Mouse (Mus musculus): ENCODE measurements around the gene Smtn. TPM values are rescaled to one million over a fixed set of nuclear protein-coding genes. Genes with fewer than 3 reads are reported as not detected.

The Smtn gene
- polyA plus RNA-seq, 1 experiment = 51.6 TPM

DNA sequence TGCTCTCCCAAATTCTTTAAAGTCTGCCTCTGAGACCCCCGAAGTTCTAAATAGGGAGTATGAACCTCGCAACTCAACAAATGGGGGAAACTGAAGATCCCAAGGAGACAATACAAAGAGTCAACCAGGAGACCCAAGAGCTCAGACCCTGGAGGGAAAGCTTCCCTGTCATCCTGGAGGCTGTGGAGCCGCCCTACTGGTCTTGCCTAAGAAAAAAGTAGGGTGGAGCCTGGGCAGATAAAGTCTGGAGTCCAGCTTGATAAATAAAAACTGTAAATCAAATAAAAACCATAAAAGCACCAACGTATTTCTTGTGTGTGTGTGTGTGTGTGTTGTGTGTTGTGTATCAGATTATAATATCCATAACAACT lies 601 bp downstream of the Smtn start:
- no peak overlapping the region for H3K4me3 ChIP-seq (replicated peaks; ENCODE audit: extremely low read depth, low read depth, low read length)
- no peak for DNase-seq
- H3K4me1 ChIP-seq (ENCODE audit: control insufficient read depth, insufficient read depth, low read length) = peaks cover 6% of the 10 kb centered on the region; the same call in 1 of the 2 replicates
- WGBS = 61% methylated on average over 4 of the region's 4 CpGs
- no peak for TF ChIP-seq CTCF (IDR thresholded peaks at IDR 0.05; ENCODE audit: insufficient read depth, low read length)
- no peak for TF ChIP-seq POLR2A (IDR thresholded peaks at IDR 0.05; ENCODE audit: borderline replicate concordance, extremely low read depth, low read depth, low read length)

GRCm38 (mm10) chr11:3539111-3539825 lies 1.1 kb downstream of the Smtn start:
- 3% methylated on average over 33 of the region's 33 CpGs for WGBS
- H3K4me3 ChIP-seq (replicated peaks; ENCODE audit: extremely low read depth, low read depth, low read length) = peak overlapping the region; percentile 81
- peak; percentile 87 for DNase-seq
- no peak for TF ChIP-seq CTCF (IDR thresholded peaks at IDR 0.05; ENCODE audit: insufficient read depth, low read length)
- peak; percentile 93 for TF ChIP-seq POLR2A (IDR thresholded peaks at IDR 0.05; ENCODE audit: borderline replicate concordance, extremely low read depth, low read depth, low read length)
- H3K4me1 ChIP-seq (ENCODE audit: control insufficient read depth, insufficient read depth, low read length) = peaks cover 6% of the 10 kb centered on the region; the same call in 1 of the 2 replicates

GRCm38 (mm10) chr11:3538341-3538740 lies 2.1 kb downstream of the Smtn start:
- peaks cover 6% of the 10 kb centered on the region; the same call in 1 of the 2 replicates for H3K4me1 ChIP-seq (ENCODE audit: control insufficient read depth, insufficient read depth, low read length)
- WGBS = 35% methylated on average over 4 of the region's 4 CpGs
- peak overlapping the region; percentile 81 for H3K4me3 ChIP-seq (replicated peaks; ENCODE audit: extremely low read depth, low read depth, low read length)
- TF ChIP-seq CTCF (IDR thresholded peaks at IDR 0.05; ENCODE audit: insufficient read depth, low read length) (no peak), POLR2A (IDR thresholded peaks at IDR 0.05; ENCODE audit: borderline replicate concordance, extremely low read depth, low read depth, low read length) (no peak)
- DNase-seq = no peak

- no peak for TF ChIP-seq POLR2A (IDR thresholded peaks at IDR 0.05; ENCODE audit: borderline replicate concordance, extremely low read depth, low read depth, low read length)
- no peak for TF ChIP-seq CTCF (IDR thresholded peaks at IDR 0.05; ENCODE audit: insufficient read depth, low read length)
- DNase-seq = no peak
- H3K4me1 ChIP-seq (ENCODE audit: control insufficient read depth, insufficient read depth, low read length) = peaks cover 6% of the 10 kb centered on the region; the same call in 1 of the 2 replicates
- H3K4me3 ChIP-seq (replicated peaks; ENCODE audit: extremely low read depth, low read depth, low read length) = peak overlapping the region; percentile 14
- WGBS = 63% methylated on average over 3 of the region's 3 CpGs
Measured at GRCm38 (mm10) chr11:3537711-3538110, 2.7 kb downstream of the Smtn start.

DNA sequence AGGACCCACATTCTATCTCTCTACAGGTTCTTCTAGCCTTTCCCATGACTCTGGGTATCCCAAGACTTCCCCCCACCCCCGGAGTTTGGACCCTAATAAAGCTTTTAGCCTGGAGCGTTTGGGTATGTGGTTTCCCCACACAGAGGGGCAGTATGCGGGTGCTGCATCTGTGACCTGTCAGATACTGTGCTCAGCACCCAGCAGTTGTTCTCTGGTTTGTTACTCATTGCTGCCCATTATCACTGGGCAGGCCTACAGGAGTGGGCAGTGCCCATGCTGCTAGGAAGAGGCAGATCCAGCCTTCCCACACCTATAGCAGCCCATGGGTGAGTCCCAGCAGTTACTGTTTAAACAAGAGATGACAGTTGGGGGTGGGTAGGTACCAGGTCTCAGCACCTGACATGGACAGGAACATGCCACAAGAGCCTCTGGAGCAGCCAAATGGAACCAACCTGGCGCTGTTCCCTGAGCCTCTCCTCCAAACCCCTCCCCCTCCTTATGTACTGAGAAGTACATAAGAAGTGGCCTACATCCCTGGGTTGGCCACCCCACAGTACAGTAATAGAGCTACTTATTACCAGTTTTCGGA lies 3.6 kb downstream of the Smtn start:
- TF ChIP-seq POLR2A (IDR thresholded peaks at IDR 0.05; ENCODE audit: borderline replicate concordance, extremely low read depth, low read depth, low read length) (no peak), CTCF (IDR thresholded peaks at IDR 0.05; ENCODE audit: insufficient read depth, low read length) (no peak)
- Histone ChIP-seq H3K4me1 (ENCODE audit: control insufficient read depth, insufficient read depth, low read length) (peaks cover 6% of the 10 kb centered on the region; the same call in 1 of the 2 replicates), H3K4me3 (replicated peaks; ENCODE audit: extremely low read depth, low read depth, low read length) (no peak overlapping the region)
- DNase-seq = no peak
- 73% methylated on average over 5 of the region's 5 CpGs for WGBS

GRCm38 (mm10) chr11:3536082-3536481 lies 4.3 kb downstream of the Smtn start:
- no peak for DNase-seq
- Histone ChIP-seq H3K4me1 (ENCODE audit: control insufficient read depth, insufficient read depth, low read length) (peaks cover 6% of the 10 kb centered on the region; the same call in 1 of the 2 replicates), H3K4me3 (replicated peaks; ENCODE audit: extremely low read depth, low read depth, low read length) (peak overlapping the region; percentile 85)
- WGBS = 35% methylated on average over 5 of the region's 5 CpGs
- TF ChIP-seq CTCF (IDR thresholded peaks at IDR 0.05; ENCODE audit: insufficient read depth, low read length) (no peak), POLR2A (IDR thresholded peaks at IDR 0.05; ENCODE audit: borderline replicate concordance, extremely low read depth, low read depth, low read length) (0 out of 2 replicates have a peak, but pooled peaks have one; percentile 7)

DNA sequence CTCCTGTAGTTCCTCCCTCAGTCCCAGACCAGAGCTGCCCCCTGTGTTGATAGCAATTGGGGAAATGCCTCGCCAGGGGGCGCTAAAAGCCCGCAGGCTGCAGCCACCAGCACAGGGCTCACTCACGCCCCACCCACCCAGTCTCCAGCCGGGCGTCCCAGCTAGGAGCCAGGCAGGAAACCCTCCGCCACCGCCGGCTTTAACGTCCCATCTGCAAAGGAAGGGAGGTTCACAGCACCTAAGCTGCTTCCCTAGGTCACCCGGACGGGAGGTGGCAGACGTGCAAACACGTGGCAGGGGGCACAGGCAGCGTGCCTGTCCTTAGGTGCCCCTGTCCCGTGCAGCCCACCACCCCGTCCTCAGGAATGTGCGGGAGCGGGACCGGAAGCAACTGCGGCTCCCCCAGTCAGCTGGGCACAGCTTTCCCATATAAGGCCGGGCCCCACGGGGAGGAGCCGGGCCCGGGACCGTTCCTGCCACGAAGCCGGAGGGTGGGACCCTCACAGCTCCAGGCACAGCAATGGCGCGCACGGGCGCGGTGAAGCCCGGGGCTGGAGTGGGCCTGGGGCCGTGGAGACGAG lies 4.9 kb downstream of the Smtn start:
- peak; percentile 95 for DNase-seq
- peak overlapping the region; percentile 85 for H3K4me3 ChIP-seq (replicated peaks; ENCODE audit: extremely low read depth, low read depth, low read length)
- peaks cover 6% of the 10 kb centered on the region; the same call in 1 of the 2 replicates for H3K4me1 ChIP-seq (ENCODE audit: control insufficient read depth, insufficient read depth, low read length)
- WGBS = under 1% methylated on average over 36 of the region's 36 CpGs
- peak; percentile 45; the same call in 1 of the 2 replicates for TF ChIP-seq POLR2A (IDR thresholded peaks at IDR 0.05; ENCODE audit: borderline replicate concordance, extremely low read depth, low read depth, low read length)
- peak; percentile 79 for TF ChIP-seq CTCF (IDR thresholded peaks at IDR 0.05; ENCODE audit: insufficient read depth, low read length)

GRCm38 (mm10) chr11:3534956-3535355 lies 5.5 kb downstream of the Smtn start:
- DNase-seq = no peak
- 12% methylated on average over 8 of the region's 8 CpGs for WGBS
- Histone ChIP-seq H3K4me3 (replicated peaks; ENCODE audit: extremely low read depth, low read depth, low read length) (no peak overlapping the region), H3K4me1 (ENCODE audit: control insufficient read depth, insufficient read depth, low read length) (peaks cover 6% of the 10 kb centered on the region; the same call in 1 of the 2 replicates)
- TF ChIP-seq CTCF (IDR thresholded peaks at IDR 0.05; ENCODE audit: insufficient read depth, low read length) (no peak), POLR2A (IDR thresholded peaks at IDR 0.05; ENCODE audit: borderline replicate concordance, extremely low read depth, low read depth, low read length) (no peak)

GRCm38 (mm10) chr11:3533406-3533932 lies 6.9 kb downstream of the Smtn start:
- Histone ChIP-seq H3K4me1 (ENCODE audit: control insufficient read depth, insufficient read depth, low read length) (peaks cover 6% of the 10 kb centered on the region; the same call in 1 of the 2 replicates), H3K4me3 (replicated peaks; ENCODE audit: extremely low read depth, low read depth, low read length) (no peak overlapping the region)
- TF ChIP-seq CTCF (IDR thresholded peaks at IDR 0.05; ENCODE audit: insufficient read depth, low read length) = no peak
- TF ChIP-seq POLR2A (IDR thresholded peaks at IDR 0.05; ENCODE audit: borderline replicate concordance, extremely low read depth, low read depth, low read length) = no peak
- 87% methylated on average over 17 of the region's 17 CpGs for WGBS
- no peak for DNase-seq

All from lung, adult 2 months (tissue).